Mouse (Mus musculus) intestine, postnatal 0 days (tissue): ENCODE measurements around the gene Zfp628. TPM values are rescaled to one million over a fixed set of nuclear protein-coding genes. Genes with fewer than 3 reads are reported as not detected.

Source experiments
- ATAC-seq: fragments of 200-750 bp; cut with Nextera tagmentation; 2 replicates; pipeline ENCODE4 v1.8.0; 2017; ENCODE audit warnings: mild to moderate bottlenecking, moderate TSS enrichment, moderate library complexity
- H3K27ac ChIP-seq: fragments of 300-500 bp; sonication (generic); 2 replicates; pipeline ENCODE4 v1.5.1; 2014; ENCODE audit warnings: mild to moderate bottlenecking, low read depth, low read length, moderate library complexity
- H3K27me3 ChIP-seq: fragments of 300-500 bp; sonication (generic); replicated peaks from 2 replicates; pipeline ENCODE4 v1.6.1; 2014; ENCODE audit warnings: low read length, mixed read lengths; ENCODE audit not compliant: control insufficient read depth, insufficient read depth
- H3K36me3 ChIP-seq: fragments of 300-500 bp; sonication (generic); 2 replicates; pipeline ENCODE4 v1.6.1; 2014; ENCODE audit warnings: mild to moderate bottlenecking, moderate library complexity; ENCODE audit not compliant: control insufficient read depth, insufficient read depth
- H3K4me1 ChIP-seq: fragments of 300-500 bp; sonication (generic); replicated peaks from 2 replicates; pipeline ENCODE4 v1.6.1; 2014; ENCODE audit warnings: antibody characterized with exemption, low read length, mixed read lengths; ENCODE audit not compliant: control insufficient read depth, insufficient read depth
- H3K4me2 ChIP-seq: fragments of 300-500 bp; sonication (generic); replicated peaks from 2 replicates; pipeline ENCODE4 v1.6.1; 2014; ENCODE audit warnings: low read depth, mild to moderate bottlenecking, moderate library complexity
- H3K4me3 ChIP-seq: fragments of 300-500 bp; sonication (generic); 2 replicates; pipeline ENCODE4 v1.5.1; 2014; ENCODE audit warnings: low read depth, low read length
- H3K9ac ChIP-seq: fragments of 300-500 bp; sonication (generic); 2 replicates; pipeline ENCODE4 v1.6.1; 2014; ENCODE audit warnings: mild to moderate bottlenecking, low read depth, low read length
- H3K9me3 ChIP-seq: fragments of 300-500 bp; sonication (generic); 2 replicates; pipeline ENCODE4 v1.6.1; 2016; ENCODE audit warnings: mixed run types; ENCODE audit not compliant: control insufficient read depth
- CTCF ChIP-seq: sonication (generic); IDR thresholded peaks from 2 replicates; pipeline ENCODE4 v1.5.1; 2016; ENCODE audit warnings: low read depth, mild to moderate bottlenecking, control low read depth, antibody characterized with exemption, moderate library complexity
- WGBS: fragments of 180-500 bp; shearing (Covaris S2); extraction: QIAGEN DNeasy Blood & Tissue Kit; methylation state at CpG from one replicate; pipeline ENCODE4 v1.1.7; 2014; 5-methylcytosine and 5-hydroxymethylcytosine counted together
- polyA plus RNA-seq: library from polyadenylated mRNA; unstranded; fragments of >200 nt; fragmentation: Nextera tagmentation; extraction: Ambion mirVana; gene quantifications from 2 replicates; pipeline ENCODE4 v1.2.1, GENCODE M21; 2015

Zfp628 gene
- polyA plus RNA-seq, 1 experiment from 2014 or later: 2.9 TPM

DNA sequence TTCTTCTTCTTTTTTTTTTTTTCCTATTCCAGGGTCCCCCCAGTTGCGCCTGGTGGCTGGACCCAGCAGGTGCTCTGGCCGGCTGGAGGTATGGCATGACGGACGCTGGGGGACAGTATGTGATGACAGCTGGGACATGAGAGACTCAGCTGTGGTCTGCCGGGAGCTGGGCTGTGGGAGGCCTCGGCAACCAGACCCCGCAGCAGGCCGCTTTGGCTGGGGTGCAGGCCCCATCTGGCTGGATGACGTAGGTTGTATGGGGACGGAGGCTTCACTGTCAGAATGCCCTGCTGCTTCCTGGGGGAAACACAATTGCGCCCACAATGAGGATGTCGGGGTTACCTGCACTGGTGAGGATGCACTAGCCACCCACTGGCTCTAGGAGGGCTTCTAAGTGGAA lies 18.1 kb downstream of the Zfp628 start:
- ATAC-seq: no peak
- 73% methylated on average over 12 of the region's 12 CpGs for WGBS
- Histone ChIP-seq H3K4me1 (no peaks in the 10 kb centered on the region), H3K9ac (no peak overlapping the region), H3K27me3 (no peaks in the 10 kb centered on the region), H3K27ac (no peak overlapping the region), H3K4me3 (no peak overlapping the region), H3K4me2 (no peak overlapping the region), H3K36me3 (no peaks in the 10 kb centered on the region), H3K9me3 (no peaks in the 10 kb centered on the region)
- no peak for TF ChIP-seq CTCF

- Histone ChIP-seq H3K9ac (no peak overlapping the region), H3K4me2 (no peak overlapping the region), H3K27me3 (no peaks in the 10 kb centered on the region), H3K27ac (no peak overlapping the region), H3K4me3 (no peak overlapping the region), H3K36me3 (no peaks in the 10 kb centered on the region), H3K9me3 (no peaks in the 10 kb centered on the region), H3K4me1 (no peaks in the 10 kb centered on the region)
- WGBS: 79% methylated on average over 4 of the region's 4 CpGs
- peak; percentile 39; the same call in 1 of the 2 replicates for TF ChIP-seq CTCF
- no peak for ATAC-seq
These were observed 19.3 kb downstream of the Zfp628 start for GRCm38 (mm10) chr7:4934160-4934914.

- Histone ChIP-seq H3K36me3 (no peaks in the 10 kb centered on the region), H3K27ac (no peak overlapping the region), H3K4me2 (no peak overlapping the region), H3K4me3 (no peak overlapping the region), H3K9me3 (no peaks in the 10 kb centered on the region), H3K27me3 (no peaks in the 10 kb centered on the region), H3K4me1 (no peaks in the 10 kb centered on the region), H3K9ac (no peak overlapping the region)
- TF ChIP-seq CTCF: no peak
- ATAC-seq: no peak
- WGBS: 73% methylated on average over 10 of the region's 10 CpGs
These were observed 21.8 kb downstream of the Zfp628 start for GRCm38 (mm10) chr7:4936832-4937231.

- no peaks in the 10 kb centered on the region for H3K36me3 ChIP-seq
- no peak for ATAC-seq
- H3K9ac ChIP-seq: no peak overlapping the region
- no peak overlapping the region for H3K27ac ChIP-seq
- H3K4me2 ChIP-seq: no peak overlapping the region
- H3K4me3 ChIP-seq: no peak overlapping the region
- no peaks in the 10 kb centered on the region for H3K27me3 ChIP-seq
- WGBS: 75% methylated on average over 11 of the region's 11 CpGs
- H3K4me1 ChIP-seq: no peaks in the 10 kb centered on the region
- no peaks in the 10 kb centered on the region for H3K9me3 ChIP-seq
- no peak for TF ChIP-seq CTCF
These were observed 22.4 kb downstream of the Zfp628 start for GRCm38 (mm10) chr7:4937392-4937791.

DNA sequence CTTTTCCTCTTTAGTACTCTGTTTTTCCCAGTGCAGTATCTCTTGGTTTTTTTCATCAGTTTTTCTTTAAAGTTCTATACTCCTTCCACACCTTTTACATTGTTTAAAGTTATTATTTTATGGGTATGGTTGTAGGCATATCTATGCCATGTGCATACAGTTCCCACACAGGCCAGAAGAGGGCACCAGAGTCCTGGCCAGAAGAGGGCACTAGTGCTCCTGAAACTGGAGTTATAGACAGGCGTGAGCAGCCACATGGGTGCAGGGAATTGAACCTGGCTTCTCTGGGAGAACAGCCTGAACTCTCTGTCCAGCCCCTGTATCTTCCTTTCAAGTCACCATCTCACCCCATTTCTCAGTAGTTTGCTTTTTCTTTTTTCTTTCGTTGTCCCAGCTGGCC lies 23.4 kb downstream of the Zfp628 start:
- no peaks in the 10 kb centered on the region for H3K4me1 ChIP-seq
- H3K27me3 ChIP-seq: no peaks in the 10 kb centered on the region
- H3K27ac ChIP-seq: no peak overlapping the region
- no peak for ATAC-seq
- no peak overlapping the region for H3K4me2 ChIP-seq
- no peak overlapping the region for H3K4me3 ChIP-seq
- H3K9me3 ChIP-seq: no peaks in the 10 kb centered on the region
- no peak overlapping the region for H3K9ac ChIP-seq
- WGBS: 38% methylated on average over 2 of the region's 2 CpGs
- peak; percentile 93 for TF ChIP-seq CTCF
- no peaks in the 10 kb centered on the region for H3K36me3 ChIP-seq

GRCm38 (mm10) chr7:4940068-4940479 lies 25.1 kb downstream of the Zfp628 start:
- Histone ChIP-seq H3K9me3 (no peaks in the 10 kb centered on the region), H3K4me3 (no peak overlapping the region), H3K27ac (no peak overlapping the region), H3K36me3 (no peaks in the 10 kb centered on the region), H3K4me2 (peak overlapping the region; percentile 49), H3K27me3 (no peaks in the 10 kb centered on the region), H3K9ac (no peak overlapping the region), H3K4me1 (no peaks in the 10 kb centered on the region)
- ATAC-seq: peak; percentile 79
- WGBS: 19% methylated on average over 9 of the region's 9 CpGs
- peak; percentile 93 for TF ChIP-seq CTCF
